Mouse (Mus musculus) heart, postnatal 36 days (tissue): ENCODE data around the gene Dlx5. TPM values are rescaled to one million over a fixed set of nuclear protein-coding genes. Genes with fewer than 3 reads are reported as not detected.

ENCODE experiments used
- DNase-seq, 2 experiments: peaks; one replicate each; pipeline ENCODE4 v3.0.0; 2021 to 2022
- intact Hi-C: fragments of 180-260 bp; cut with DNase I; formaldehyde crosslinking; loops from one replicate; pipeline ENCODE4 v1.15.1; 2025
- total RNA-seq, 2 experiments: library from RNA; stranded (reverse); gene quantifications; 2 replicates each; pipeline ENCODE4 v1.2.3; 2021

Gene Dlx5
- total RNA-seq, 2 experiments from 2014 or later = 0.19 TPM

DNA sequence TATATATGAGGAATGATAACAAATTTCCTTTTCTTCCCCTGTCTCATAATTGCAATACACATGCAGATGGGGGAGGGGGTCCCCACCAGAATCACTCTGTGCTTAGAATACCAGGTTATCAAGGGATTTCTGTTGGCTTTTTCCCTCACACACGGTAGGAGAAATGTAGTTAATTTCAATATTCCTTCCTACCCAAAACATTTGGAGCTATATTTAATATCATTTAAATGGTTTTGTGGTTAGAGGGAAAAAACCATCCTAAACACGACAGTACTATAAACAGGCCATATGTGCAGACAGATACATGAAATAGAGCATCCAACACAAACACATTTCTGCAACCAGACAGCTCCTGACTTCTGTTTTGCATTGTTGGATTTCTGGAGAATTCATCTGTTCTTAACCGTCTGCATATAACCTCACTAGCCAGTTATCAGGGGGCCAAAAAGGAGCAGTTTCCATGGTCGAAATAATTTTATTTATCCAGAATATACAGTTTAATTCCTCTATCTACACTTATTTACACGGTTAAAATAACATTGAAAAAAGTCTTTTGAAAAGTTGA, 4.5 kb downstream of the Dlx5 start:
- DNase-seq = no peak
- intact Hi-C loops = loop anchor here (5.0 kb wide), 1 partner anchor 80 kb away; the partner anchor contains the start of gene Sdhaf3

DNA sequence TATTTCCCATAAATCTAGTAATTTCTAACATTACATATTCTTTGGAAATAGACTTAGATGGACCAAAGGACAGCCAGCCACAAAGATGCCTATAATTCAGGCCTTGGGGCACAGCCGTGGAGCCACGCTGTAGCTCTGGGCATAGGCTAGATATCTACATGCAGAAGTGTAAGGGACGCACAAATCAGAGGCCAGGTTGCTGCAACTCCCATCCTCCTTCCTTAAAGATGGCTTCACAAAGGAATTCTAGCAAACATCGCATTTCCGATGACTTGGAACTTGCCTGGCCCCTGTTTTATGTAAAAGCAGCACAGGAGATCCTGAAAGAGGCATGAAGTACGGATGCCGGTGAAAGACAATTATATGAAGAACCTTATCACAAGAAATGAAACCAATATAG, 5.2 kb downstream of the Dlx5 start:
- intact Hi-C loops = loop anchor here (5.0 kb wide), 1 partner anchor 81 kb away; the partner anchor contains the start of gene Sdhaf3
- DNase-seq = no peak

DNA sequence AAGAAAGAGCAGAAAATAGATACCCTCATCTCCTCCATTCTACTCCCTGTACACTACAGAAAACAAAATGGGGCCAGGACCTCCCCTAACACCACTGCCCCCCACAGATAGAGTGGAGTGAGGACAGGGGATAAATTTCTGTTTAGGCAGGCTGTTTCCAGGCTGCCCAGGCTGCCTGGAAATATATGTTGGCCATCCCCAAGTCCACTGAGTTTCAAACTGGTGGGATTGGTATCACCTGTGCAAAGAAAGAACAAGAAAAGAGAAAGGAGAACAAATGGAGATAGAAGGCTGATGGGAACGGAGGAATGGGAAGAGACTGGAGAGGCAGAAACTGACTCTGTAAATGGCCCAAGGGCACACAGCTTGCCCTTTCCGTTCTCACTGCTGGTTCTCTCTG, 5.7 kb downstream of the Dlx5 start:
- intact Hi-C loops = loop anchor here (5.0 kb wide), 1 partner anchor 81 kb away; the partner anchor contains the start of gene Sdhaf3
- no peak for DNase-seq

DNA sequence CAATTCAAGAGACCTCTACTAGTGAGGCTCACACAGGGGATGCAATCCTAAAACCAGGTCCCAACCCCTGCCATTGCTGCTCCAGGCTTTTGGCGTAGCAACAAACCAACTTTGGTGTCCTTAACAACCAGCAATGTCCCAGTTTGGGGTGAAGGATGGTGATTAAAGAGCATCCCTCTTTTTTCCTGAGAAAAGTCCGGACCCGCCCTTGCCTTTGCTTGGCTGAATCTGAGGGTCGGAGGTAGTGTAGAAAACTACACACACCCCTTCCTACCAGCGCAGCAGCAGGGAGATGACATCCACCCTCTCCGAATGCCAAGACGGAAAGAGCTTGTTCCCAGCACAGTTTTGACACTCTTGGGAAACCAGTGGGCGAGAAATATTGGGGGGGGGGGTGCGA, 6.2 kb downstream of the Dlx5 start:
- intact Hi-C loops = loop anchor here (5.0 kb wide), 1 partner anchor 82 kb away; the partner anchor contains the start of gene Sdhaf3
- no peak for DNase-seq

DNA sequence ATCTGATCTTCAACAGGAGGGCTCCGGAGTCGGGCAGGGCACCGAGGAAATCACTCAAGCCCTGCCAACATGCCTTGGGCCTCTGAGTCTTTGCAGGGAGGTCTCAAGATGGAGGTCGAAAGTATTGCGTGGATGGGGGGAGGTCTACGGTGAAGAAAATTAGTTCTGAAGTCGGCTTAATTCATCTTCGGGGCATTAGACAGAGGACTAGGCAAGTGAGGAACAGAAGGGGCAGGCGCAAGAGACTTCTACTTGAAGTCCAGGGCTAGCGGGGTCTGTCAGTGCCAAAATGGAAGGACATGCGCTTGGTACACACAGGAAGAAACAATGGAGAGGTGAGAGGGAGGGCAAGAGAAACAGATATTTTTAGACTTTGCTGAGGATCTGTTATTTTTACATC, 6.7 kb downstream of the Dlx5 start:
- intact Hi-C loops = loop anchor here (5.0 kb wide), 1 partner anchor 82 kb away; the partner anchor contains the start of gene Sdhaf3
- no peak for DNase-seq

DNA sequence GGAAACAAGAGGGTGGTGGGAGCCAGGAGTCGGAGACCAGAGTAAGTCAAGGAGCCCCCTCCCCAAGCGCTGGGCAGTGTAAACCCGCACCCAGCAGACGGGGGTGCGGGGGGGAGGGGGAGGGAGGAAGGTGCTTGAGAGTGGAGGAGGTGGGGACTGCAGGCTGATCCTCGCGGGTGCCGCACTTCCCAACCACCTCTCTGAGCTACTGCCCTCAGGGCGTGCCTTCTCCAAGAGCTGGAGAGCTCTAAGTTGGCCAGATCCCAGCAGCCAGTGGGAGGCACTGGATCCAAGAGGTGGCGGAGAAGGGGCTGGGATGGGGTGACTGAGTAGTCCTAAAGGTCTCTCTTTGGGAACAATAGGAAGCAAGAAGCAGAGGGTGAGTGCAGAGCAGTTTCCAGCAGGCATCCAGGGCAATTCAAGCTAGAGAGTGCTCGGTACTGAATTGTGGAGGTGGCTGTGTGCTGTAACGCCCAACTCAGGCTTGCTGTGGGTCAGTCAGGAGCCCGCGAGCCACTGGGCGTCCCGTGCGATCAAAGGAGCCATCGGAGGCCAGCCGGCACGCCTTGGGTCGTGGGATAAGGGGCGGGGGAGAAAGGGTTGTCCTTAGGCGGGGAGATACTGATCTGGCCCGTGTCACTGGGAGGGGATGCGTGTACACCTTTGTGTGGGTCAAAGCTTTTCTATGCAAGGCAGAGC, 7.7 kb downstream of the Dlx5 start:
- no peak for DNase-seq

DNA sequence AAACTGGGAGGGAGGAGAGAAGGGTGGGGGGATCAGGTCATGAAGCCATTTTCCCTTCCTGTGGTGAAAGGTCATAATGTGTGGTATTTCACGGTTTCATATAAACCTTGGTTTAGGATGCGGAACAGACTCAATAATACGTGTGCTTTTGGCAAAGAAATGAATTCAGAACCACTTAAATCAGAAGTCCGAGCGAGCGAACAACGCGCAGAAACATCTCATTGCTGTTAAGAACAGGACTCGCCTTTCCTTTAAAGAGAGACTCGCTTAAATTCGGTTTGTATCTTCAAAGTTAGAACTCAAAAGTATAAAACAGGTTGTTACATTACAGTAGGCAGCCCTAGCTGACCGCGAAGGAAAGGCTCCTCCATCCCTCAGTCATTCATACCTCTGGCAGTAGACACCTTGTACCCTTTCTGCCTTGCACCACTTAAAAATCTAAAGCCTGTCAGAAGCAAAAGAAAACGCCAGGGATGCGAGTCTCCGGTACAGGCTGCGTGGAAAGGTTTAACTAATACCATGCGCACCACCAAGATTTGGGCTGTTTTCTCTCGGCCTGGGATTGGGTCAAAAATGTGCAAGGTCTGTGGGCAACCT, 8.3 kb downstream of the Dlx5 start:
- no peak for DNase-seq
- intact Hi-C loops = no loop called here

More for the DNA sequence above, 7.7 kb downstream of the Dlx5 start:
- intact Hi-C loops = no loop called here

DNA sequence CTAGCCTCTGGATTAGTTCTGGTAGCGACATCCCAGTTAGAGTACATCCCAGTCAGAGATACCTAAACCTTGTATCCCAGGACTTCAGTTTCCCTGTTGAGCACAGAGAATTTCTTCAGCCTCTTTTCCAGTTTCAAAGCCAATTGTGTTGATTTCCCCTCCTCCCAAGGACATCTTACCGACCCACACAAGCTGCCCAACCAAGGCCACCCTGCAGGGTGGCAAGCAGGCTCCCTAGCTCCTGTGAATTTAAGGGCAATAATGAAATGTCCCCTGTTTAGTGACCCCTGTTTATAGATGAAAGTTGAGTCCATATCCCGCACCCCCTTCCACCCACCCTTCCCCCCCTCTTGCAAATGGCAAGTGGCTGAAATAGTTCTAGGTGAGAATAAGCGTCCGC, 9.0 kb downstream of the Dlx5 start:
- intact Hi-C loops = no loop called here
- DNase-seq = no peak

DNA sequence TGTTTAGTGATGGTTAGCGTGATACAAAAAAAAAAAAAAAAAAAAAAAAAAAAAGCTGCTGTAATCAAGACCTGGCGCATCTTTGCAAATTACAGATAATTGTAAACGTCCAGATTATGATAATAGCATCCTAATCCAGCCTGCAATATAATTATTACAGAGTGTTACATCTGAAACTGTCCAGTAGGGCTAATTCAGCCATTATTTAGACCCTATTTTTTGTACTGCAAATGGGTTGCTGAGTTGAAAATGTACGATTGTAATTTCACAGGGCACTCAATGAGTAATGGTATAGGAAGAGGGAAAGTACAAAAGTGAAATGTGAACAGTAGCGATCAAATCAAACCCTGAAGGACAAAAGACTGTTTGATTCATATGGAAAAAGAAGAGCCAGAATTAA, 10.2 kb downstream of the Dlx5 start:
- intact Hi-C loops = no loop called here
- no peak for DNase-seq

DNA sequence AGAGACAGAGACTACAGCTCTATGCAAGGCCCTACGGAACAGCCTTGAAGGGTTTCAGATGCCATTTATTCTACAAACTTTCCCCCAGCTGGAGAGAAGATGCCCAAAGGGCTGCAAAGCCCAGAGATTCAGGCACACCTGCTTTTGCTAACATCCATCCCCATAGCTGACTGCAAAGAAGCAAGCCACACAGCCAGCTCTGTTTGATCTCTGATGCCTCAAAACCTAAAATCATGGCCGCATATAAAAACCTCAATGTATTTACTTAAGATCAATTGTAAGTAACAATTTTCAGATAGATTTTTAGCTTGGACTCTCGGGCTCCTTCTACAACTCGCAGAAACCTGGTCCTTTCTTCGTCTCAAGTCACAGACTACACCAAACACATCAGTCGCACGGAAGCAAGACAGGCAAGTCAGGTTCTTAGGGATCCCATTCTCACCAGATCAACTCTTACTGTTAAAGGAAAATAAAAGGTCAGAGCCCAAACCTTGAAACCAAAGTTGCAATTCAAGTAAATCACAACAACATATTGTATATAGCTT, 10.9 kb downstream of the Dlx5 start:
- intact Hi-C loops = no loop called here
- no peak for DNase-seq

DNA sequence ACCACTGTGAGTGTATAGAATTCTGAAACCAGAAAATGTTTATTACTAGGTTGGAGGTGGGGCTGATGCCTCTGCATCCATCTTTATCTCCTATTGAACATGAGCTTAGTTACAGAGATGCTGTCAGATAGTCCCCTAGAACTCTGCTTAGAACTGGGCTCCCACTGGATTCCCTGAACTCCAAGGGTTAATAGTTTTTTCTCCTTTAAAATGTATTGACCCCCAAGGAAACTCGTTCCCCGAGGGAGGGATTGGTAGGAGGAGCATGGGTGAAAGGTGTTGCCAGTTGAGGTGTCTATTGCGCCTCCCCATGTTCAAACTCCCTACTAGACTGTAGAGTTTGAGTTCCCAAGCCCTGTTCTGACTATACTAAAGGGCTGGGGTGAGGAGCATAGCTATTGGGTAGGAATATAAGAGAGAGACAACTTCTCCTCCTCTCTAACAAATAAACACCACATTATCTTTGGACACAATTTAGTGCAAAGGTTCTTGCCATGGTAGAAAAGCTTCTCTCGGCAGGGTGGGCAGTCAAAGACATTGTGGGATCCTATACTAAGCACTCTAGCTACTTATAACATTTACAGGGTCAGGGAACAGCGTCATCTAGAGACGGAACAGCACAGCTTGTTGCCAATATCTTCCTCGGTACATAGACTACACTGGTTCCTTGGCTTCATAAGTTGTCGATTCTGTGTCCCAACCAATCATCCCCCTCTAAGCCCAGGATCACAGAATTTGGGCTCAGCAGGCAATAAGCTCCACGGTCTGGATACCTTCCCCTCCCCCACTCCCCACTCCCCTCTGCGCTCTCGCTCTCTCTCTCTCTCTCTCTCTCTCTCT, 11.7 kb downstream of the Dlx5 start:
- DNase-seq = no peak
- intact Hi-C loops = loop anchor here (10.0 kb wide), 1 partner anchor 405 kb away; no protein-coding TSS in a partner anchor

DNA sequence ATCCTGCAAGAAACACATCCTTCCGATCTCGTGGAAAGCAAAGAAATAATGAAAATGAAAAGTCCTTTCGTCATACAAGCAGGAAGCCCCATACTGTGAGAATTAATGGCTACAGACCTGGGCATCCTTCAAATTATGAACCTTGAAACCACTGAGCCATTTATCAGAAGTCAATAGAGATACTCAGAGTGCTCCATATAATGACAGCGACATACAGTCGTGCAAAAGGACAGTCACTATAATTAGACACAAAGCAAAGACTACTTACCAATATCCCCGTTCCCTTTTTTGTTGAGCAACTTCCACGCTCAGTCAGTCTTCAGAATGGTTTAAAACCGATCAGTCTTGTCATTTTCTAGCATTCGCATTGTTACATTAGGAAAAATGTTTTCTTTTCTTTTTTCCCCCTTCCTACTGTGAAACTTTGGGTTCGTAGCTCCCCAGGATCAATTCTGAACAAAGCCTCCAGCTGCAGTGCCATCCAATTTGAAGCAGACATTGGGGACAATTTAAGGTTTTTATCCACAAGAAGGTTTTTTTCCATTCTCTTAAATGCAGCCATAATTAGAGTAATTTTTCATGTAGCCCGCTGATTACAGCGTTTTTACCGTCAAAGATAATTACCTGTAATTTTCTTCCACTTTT, 12.7 kb downstream of the Dlx5 start:
- intact Hi-C loops = loop anchor here (10.0 kb wide), 1 partner anchor 404 kb away; no protein-coding TSS in a partner anchor
- no peak for DNase-seq

DNA sequence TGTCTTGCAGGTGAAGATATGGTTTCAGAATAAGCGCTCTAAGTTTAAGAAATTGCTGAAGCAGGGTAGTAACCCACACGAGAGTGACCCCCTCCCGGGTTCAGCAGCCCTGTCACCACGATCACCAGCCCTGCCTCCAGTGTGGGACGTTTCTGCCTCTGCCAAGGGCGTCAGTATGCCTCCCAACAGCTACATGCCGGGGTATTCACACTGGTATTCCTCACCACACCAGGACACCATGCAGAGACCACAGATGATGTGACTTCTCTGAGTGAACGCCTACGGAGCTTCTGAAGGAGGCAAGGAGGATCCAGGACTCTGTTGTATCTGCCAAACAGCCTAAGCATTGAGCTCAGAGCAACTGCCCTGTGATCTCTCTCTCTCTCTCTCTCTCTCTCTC, 14.9 kb downstream of the Dlx5 start:
- intact Hi-C loops = loop anchor here (10.0 kb wide), 1 partner anchor 402 kb away; no protein-coding TSS in a partner anchor
- DNase-seq = no peak

DNA sequence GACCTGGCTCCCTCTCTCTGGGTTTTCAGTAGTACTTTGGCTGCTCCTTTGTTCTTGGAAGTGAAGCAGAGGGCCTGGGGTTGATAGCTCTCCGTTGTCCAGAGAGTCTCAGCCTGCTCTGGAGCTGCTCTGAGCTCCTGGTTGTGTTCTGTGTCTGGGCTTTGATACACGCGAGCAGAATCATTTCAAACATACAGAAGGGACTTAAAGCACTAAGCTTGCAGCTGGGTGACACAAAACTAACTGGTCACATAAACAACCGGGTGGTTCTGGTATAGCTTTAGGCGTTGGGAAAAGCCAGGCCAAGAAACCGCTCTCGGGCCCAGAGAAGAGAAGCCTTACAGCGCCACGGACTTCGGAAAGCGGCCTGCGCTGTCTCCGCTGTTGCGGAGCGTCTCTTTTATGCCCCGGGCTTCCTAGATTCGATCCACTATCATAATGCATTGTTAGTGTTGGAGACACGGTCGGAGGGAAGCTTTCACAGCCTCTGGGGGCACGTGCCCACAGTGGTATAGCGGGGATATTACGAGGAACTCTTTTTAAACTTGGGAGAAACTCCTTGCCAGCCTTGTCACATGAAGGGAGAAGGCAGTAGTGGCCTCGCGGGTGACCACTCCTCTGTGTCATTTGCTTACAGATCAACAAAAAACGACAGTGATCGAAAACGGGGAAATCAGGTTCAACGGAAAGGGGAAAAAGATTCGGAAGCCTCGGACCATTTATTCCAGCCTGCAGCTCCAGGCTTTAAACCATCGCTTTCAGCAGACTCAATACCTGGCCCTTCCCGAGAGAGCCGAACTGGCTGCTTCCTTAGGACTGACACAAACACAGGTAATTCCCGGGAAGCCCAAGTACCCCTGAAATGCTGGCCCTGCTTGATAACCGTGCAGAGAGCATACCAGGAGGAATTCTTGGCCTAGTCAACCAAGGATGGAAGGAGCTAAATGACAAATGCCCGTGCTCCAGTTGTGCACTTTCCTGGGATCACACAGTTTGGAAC, 17.1 kb downstream of the Dlx5 start:
- no peak for DNase-seq
- intact Hi-C loops = loop anchor here (1.0 to 10.0 kb wide), 3 partner anchors 16 to 400 kb away; no protein-coding TSS in a partner anchor

DNA sequence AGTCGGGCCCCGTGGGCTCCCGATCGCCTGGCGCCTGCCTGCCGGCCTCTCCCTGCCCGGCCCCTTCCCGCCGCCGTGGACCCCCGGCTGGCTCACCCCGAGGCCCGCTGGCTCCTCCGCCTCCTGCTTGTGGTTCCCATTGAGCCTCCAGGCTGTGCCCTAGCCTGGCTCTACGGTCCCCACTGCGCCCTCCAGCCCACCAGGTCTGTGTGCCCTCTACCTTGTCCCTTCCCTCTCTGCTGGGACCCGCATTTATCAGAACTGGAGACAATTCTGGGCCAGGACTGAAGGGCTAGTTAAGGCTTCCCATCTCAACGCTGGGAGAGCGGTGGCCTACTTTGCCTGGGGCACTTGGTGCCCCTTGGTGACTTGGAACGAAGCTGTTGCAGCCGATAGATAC, 17.9 kb downstream of the Dlx5 start:
- intact Hi-C loops = loop anchor here (1.0 to 10.0 kb wide), 3 partner anchors 16 to 399 kb away; no protein-coding TSS in a partner anchor
- DNase-seq = no peak

DNA sequence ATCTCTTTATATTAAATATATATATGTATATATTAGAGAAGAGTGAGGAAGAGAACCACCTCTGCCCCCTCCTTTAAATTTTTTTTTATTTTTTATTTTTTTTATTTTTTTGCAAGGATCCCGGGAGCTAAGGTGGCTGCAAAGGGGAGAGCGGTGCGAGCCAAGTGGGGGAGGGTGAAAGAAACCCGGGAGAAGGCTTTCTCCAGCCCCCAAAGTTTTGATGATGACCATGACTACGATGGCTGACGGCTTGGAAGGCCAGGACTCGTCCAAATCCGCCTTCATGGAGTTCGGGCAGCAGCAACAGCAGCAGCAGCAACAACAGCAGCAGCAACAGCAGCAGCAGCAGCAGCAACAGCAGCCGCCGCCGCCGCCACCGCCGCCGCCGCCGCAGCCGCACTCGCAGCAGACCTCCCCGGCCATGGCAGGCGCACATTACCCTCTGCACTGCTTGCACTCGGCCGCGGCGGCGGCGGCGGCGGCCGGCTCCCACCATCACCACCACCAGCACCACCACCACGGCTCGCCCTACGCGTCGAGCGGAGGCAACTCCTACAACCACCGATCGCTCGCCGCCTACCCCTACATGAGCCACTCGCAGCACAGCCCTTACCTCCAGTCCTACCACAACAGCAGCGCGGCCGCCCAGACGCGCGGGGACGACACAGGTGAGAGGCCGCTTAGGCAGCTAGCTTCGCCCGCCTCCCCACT, 18.6 kb downstream of the Dlx5 start, which contains the start of gene Dlx6:
TSS of gene Dlx6 (plus strand) at position 175 of the 711 bp plus-strand sequence.
- no peak for DNase-seq
- intact Hi-C loops = loop anchor here (5.0 to 10.0 kb wide), 2 partner anchors 166 to 399 kb away; no protein-coding TSS in a partner anchor

DNA sequence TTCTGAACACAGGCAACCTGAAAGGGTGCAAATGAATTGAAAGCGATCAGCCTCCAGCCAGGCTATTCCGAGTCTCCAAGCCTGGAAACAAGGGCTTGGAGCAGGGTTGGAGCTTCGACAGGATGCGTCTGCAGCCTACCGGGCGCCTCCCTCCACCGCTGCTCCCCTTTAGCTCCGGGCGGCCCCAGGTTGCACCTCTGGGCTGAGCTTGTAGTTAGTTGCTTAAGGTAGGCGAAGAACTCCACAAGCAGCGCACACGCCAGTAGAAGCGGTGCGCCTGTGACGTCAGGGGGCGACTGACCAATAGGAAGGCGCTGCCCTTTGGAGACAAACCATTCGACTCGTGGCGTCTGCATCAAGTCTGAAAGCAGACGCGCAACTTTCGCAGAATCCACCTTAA, 19.3 kb downstream of the Dlx5 start:
- intact Hi-C loops = loop anchor here (5.0 to 10.0 kb wide), 2 partner anchors 165 to 398 kb away; no protein-coding TSS in a partner anchor
- no peak for DNase-seq
